Mouse (Mus musculus): ENCODE results near the gene Col1a1. TPM values are rescaled to one million over a fixed set of nuclear protein-coding genes. Genes with fewer than 3 reads are reported as not detected.

The Col1a1 gene
- polyA plus RNA-seq, 1 experiment from 2014 or later: 508 TPM

DNA sequence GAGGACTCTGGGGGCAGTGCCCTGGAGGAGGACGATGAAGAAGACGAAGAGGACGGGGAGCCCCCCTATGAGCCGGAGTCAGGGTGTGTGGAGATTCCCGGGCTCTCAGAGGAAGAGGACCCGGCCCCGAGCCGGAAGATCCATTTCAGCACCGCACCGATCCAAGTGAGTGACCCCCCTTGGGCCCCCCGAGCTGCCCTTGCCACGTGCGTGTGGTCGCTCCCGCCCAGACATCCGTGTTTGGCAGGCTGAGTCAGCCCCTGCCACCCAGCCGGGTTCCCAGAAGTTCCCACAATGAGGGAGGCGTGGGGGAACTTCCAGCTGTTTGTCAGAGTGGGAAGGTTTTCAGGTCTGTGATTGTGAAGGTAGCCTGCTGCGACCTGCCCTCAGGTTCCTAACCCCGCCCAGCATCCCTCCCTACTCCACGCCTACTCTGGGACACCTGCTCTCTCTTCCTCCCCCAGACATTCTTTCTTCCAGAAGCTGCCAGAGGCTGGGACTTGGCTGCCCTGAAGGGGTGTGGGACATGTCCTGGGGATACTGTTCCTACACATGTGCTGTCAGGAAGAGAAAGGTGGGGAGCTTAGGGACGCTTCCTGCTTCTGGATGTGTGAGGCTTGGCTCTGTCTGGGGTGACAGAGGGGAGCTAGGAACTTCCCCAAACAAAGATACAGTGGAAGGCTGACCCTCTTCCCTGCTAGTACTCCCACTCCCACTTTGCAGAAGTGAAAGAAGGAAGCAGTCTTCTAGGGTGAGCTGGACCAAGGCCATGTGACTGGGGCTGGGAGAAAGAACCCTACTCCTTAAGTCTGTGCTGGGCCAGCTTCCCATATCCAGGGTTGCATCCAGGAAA lies 57.0 kb downstream of the Col1a1 start:
- H3K9me3 ChIP-seq (replicated peaks): no peaks in the 10 kb centered on the region
- no peak for ATAC-seq (ENCODE audit: low FRiP score)
- H3K4me2 ChIP-seq (replicated peaks): peak overlapping the region; percentile 93
- H3K4me1 ChIP-seq: peaks cover 72% of the 10 kb centered on the region
- peak overlapping the region; percentile 97 for H3K9ac ChIP-seq
- H3K4me3 ChIP-seq: peak overlapping the region; percentile 93
- 2% methylated on average over 22 of the region's 22 CpGs for WGBS
- H3K27me3 ChIP-seq: no peaks in the 10 kb centered on the region
- peak overlapping the region; percentile 44; the same call in 1 of the 2 replicates for H3K27ac ChIP-seq
- H3K36me3 ChIP-seq: peaks cover 20% of the 10 kb centered on the region

- Histone ChIP-seq H3K9ac (peak overlapping the region; percentile 97), H3K4me3 (peak overlapping the region; percentile 93), H3K4me1 (peaks cover 69% of the 10 kb centered on the region), H3K9me3 (replicated peaks) (no peaks in the 10 kb centered on the region), H3K36me3 (peaks cover 32% of the 10 kb centered on the region), H3K27ac (no peak overlapping the region), H3K27me3 (no peaks in the 10 kb centered on the region), H3K4me2 (replicated peaks) (peak overlapping the region; percentile 93)
- 51% methylated on average over 10 of the region's 10 CpGs for WGBS
- ATAC-seq (ENCODE audit: low FRiP score): no peak
Observed at GRCm38 (mm10) chr11:94994208-94994814, 58.3 kb downstream of the Col1a1 start.

DNA sequence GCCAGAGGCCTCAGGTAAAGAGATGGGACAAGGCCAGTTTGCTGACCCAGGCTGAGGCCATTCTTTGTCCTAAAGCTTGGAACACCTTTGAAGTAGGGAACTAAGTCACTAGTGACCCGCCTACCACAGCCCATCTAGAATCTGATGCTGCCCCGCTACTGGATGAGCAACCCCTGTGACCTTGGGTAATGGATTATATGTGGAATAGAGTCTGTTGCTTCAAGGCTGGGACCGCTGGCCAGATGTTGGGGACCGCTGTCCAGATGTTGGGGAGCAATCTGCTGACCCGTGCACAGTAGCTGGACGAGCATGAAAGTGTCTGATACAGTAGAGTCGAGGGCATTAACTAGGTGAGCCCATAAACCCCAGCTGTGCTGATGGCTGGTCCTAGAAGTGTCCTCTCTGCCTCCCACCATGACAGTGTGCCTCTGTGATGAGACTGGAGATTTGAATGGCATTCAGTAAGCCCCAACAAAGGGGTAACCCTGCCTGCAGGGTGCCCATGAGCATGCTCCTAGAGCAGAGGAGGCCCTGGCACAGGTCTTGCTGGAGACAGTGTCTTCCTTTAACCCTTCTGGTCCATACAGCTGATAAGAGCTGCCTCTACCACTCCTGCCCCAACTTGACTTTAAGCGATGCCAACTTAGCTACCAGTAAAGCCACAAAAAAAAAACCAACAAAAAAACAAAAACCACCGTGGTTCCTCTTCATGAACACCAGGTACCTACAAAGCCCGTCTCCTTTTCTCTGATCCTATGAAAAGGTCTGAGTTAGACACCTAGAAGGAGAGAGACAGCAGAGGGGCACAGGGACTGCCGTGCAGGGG lies 59.1 kb downstream of the Col1a1 start:
- ATAC-seq (ENCODE audit: low FRiP score): no peak
- Histone ChIP-seq H3K9me3 (replicated peaks) (no peaks in the 10 kb centered on the region), H3K27me3 (no peaks in the 10 kb centered on the region), H3K9ac (peak overlapping the region; percentile 97), H3K27ac (no peak overlapping the region), H3K4me3 (peak overlapping the region; percentile 93), H3K4me1 (peaks cover 66% of the 10 kb centered on the region), H3K4me2 (replicated peaks) (peak overlapping the region; percentile 93), H3K36me3 (peaks cover 39% of the 10 kb centered on the region)
- 87% methylated on average over 11 of the region's 11 CpGs for WGBS

- Histone ChIP-seq H3K9ac (peak overlapping the region; percentile 97; the same call in 1 of the 2 replicates), H3K9me3 (replicated peaks) (no peaks in the 10 kb centered on the region), H3K27ac (no peak overlapping the region), H3K4me1 (peaks cover 70% of the 10 kb centered on the region), H3K4me3 (peak overlapping the region; percentile 2; the same call in 1 of the 2 replicates), H3K36me3 (peaks cover 43% of the 10 kb centered on the region), H3K27me3 (no peaks in the 10 kb centered on the region), H3K4me2 (replicated peaks) (peak overlapping the region; percentile 93)
- WGBS: 81% methylated on average over 8 of the region's 8 CpGs
- no peak for ATAC-seq (ENCODE audit: low FRiP score)
Observed at GRCm38 (mm10) chr11:94996101-94996500, 60.1 kb downstream of the Col1a1 start.

- peaks cover 76% of the 10 kb centered on the region for H3K4me1 ChIP-seq
- H3K4me2 ChIP-seq (replicated peaks): no peak overlapping the region
- H3K4me3 ChIP-seq: no peak overlapping the region
- no peaks in the 10 kb centered on the region for H3K9me3 ChIP-seq (replicated peaks)
- no peaks in the 10 kb centered on the region for H3K27me3 ChIP-seq
- WGBS: 90% methylated on average over 6 of the region's 6 CpGs
- H3K27ac ChIP-seq: no peak overlapping the region
- no peak for ATAC-seq (ENCODE audit: low FRiP score)
- no peak overlapping the region for H3K9ac ChIP-seq
- peaks cover 50% of the 10 kb centered on the region for H3K36me3 ChIP-seq
Observed at GRCm38 (mm10) chr11:94996984-94997383, 61.0 kb downstream of the Col1a1 start.

DNA sequence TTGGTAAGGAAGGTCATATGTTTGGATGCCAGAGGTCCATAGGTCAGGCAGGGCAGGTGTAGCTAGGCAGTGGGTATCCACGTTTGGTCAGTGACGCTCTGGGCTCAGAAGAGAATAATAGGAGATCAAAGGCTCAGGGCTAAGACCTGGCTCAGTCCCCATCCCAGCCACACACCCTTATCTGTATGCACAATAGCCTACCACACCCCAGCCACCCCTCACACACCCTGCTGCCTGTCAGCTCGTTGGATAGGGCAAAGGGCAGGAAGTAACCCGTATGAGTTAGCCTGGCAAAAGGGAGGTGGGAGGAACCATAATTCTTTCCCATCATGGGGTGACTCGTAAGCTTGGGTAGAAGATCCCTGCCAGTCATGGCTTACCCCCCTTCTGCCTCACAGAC lies 61.6 kb downstream of the Col1a1 start:
- Histone ChIP-seq H3K9ac (no peak overlapping the region), H3K27me3 (no peaks in the 10 kb centered on the region), H3K36me3 (peaks cover 56% of the 10 kb centered on the region), H3K4me3 (no peak overlapping the region), H3K4me1 (peaks cover 70% of the 10 kb centered on the region), H3K4me2 (replicated peaks) (no peak overlapping the region), H3K27ac (no peak overlapping the region), H3K9me3 (replicated peaks) (no peaks in the 10 kb centered on the region)
- ATAC-seq (ENCODE audit: low FRiP score): no peak
- WGBS: 69% methylated on average over 5 of the region's 5 CpGs

DNA sequence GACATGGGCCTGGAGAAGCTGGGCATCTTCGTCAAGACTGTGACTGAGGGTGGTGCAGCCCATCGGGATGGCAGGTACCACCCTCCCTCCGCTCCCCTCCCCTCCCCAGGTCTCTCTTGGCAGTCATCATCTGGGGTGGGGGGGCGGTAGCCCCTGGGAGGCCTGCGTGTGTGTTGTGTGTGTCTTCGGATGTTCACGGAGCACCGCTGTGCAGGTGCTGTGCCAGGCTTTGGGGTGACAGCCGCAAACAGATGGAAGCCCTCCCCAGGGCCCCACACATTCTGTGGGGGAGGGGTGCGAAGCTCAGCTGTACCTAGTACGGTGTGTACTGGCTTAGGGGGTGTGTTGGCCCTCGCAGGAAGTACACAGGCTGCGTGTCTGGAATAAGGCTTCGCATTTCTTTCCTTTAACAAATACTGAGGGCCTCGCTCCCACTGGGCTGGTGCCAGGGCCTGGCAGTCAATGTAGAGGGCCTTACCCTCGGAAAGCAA lies 62.1 kb downstream of the Col1a1 start:
- Histone ChIP-seq H3K4me2 (replicated peaks) (no peak overlapping the region), H3K9me3 (replicated peaks) (no peaks in the 10 kb centered on the region), H3K4me1 (peaks cover 66% of the 10 kb centered on the region), H3K4me3 (no peak overlapping the region), H3K36me3 (peaks cover 61% of the 10 kb centered on the region), H3K27ac (no peak overlapping the region), H3K27me3 (no peaks in the 10 kb centered on the region), H3K9ac (no peak overlapping the region)
- WGBS: 84% methylated on average over 16 of the region's 16 CpGs
- ATAC-seq (ENCODE audit: low FRiP score): no peak

DNA sequence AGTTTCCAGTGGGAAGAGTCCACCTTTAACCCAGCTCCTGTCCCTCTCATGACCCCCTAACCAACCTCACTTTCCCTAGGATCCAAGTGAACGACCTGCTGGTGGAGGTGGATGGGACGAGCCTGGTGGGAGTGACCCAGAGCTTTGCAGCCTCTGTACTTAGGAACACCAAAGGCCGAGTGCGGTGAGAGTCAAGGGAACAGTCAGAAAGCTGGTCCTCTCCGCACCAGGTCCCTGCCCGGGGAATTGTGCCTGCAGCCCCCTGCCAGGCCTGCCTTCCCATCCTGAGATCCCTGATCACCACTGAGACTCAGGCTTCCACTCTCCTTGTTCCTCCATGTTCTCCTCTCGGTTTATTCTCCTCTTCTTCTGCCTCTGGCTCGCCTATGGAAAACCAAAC lies 64.1 kb downstream of the Col1a1 start:
- Histone ChIP-seq H3K9ac (peak overlapping the region; percentile 15; the same call in 1 of the 2 replicates), H3K9me3 (replicated peaks) (no peaks in the 10 kb centered on the region), H3K4me2 (replicated peaks) (no peak overlapping the region), H3K27me3 (no peaks in the 10 kb centered on the region), H3K4me1 (peaks cover 50% of the 10 kb centered on the region), H3K27ac (peak overlapping the region; percentile 80), H3K36me3 (peaks cover 78% of the 10 kb centered on the region), H3K4me3 (no peak overlapping the region)
- no peak for ATAC-seq (ENCODE audit: low FRiP score)
- 76% methylated on average over 8 of the region's 8 CpGs for WGBS

DNA sequence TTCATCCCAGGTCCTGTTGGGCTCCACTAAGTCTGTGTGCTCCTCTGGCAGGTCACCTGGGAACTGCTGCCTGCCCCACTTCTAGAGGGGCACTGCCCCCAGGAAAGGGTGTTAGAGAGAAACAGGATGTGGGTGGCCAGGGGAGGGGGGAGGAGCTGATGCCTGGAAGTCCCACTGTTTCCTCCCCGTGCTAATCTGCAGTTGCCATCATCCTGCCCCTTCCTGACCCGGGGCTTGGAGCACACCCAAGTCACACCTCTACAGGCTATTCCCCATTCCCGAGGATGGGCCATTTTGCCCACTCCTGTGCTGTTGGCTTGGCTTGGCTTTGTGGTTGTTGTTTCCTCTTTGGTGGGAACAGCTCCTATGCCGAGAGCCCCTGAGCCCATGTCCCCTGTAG lies 64.5 kb downstream of the Col1a1 start:
- H3K9ac ChIP-seq: peak overlapping the region; percentile 15; the same call in 1 of the 2 replicates
- peaks cover 48% of the 10 kb centered on the region for H3K4me1 ChIP-seq
- no peak overlapping the region for H3K4me2 ChIP-seq (replicated peaks)
- no peak overlapping the region for H3K4me3 ChIP-seq
- no peaks in the 10 kb centered on the region for H3K27me3 ChIP-seq
- peak; percentile 19 for ATAC-seq (ENCODE audit: low FRiP score)
- no peaks in the 10 kb centered on the region for H3K9me3 ChIP-seq (replicated peaks)
- WGBS: 35% methylated on average over 4 of the region's 4 CpGs
- H3K36me3 ChIP-seq: peaks cover 82% of the 10 kb centered on the region
- H3K27ac ChIP-seq: peak overlapping the region; percentile 80

GRCm38 (mm10) chr11:95001058-95001457 lies 65.0 kb downstream of the Col1a1 start:
- ATAC-seq (ENCODE audit: low FRiP score): peak; percentile 69
- Histone ChIP-seq H3K9ac (peak overlapping the region; percentile 33; the same call in 1 of the 2 replicates), H3K36me3 (peaks cover 85% of the 10 kb centered on the region), H3K27me3 (no peaks in the 10 kb centered on the region), H3K27ac (peak overlapping the region; percentile 80), H3K4me2 (replicated peaks) (peak overlapping the region; percentile 19; the same call in 1 of the 2 replicates), H3K4me1 (peaks cover 48% of the 10 kb centered on the region), H3K9me3 (replicated peaks) (no peaks in the 10 kb centered on the region), H3K4me3 (no peak overlapping the region)
- WGBS: 3% methylated on average over 8 of the region's 8 CpGs

- Histone ChIP-seq H3K27ac (peak overlapping the region; percentile 30; the same call in 1 of the 2 replicates), H3K4me1 (peaks cover 45% of the 10 kb centered on the region), H3K4me3 (no peak overlapping the region), H3K9me3 (replicated peaks) (no peaks in the 10 kb centered on the region), H3K36me3 (peaks cover 78% of the 10 kb centered on the region), H3K9ac (peak overlapping the region; percentile 13; the same call in 1 of the 2 replicates), H3K4me2 (replicated peaks) (no peak overlapping the region), H3K27me3 (no peaks in the 10 kb centered on the region)
- WGBS: 87% methylated on average over 21 of the region's 21 CpGs
- no peak for ATAC-seq (ENCODE audit: low FRiP score)
Observed at GRCm38 (mm10) chr11:95001584-95002347, 65.7 kb downstream of the Col1a1 start.
